Mouse (Mus musculus) heart, adult 2 months (tissue): Measurements from ENCODE around the gene Rnf135. TPM values are rescaled to one million over a fixed set of nuclear protein-coding genes. Genes with fewer than 3 reads are reported as not detected.
A peak's percentile ranks its signal among the peaks of the same experiment; 100 is the strongest.

Source experiments
- DNase-seq, 2 experiments: peaks; one replicate each; pipeline ENCODE4 v3.0.0; 2021
- H3K27ac ChIP-seq: fragments of 200-600 bp; 2 replicates; pipeline ENCODE4 v1.8.1; 2022
- H3K27me3 ChIP-seq: fragments of 200-500 bp; 2 replicates; pipeline ENCODE4 v1.6.1; 2012; ENCODE audit warnings: mild to moderate bottlenecking, low read length, inconsistent platforms, mixed read lengths; ENCODE audit not compliant: control insufficient read depth, insufficient read depth
- H3K36me3 ChIP-seq: fragments of 200-500 bp; 2 replicates; pipeline ENCODE4 v1.6.1; 2012; ENCODE audit warnings: low read length, inconsistent platforms; ENCODE audit not compliant: control insufficient read depth, insufficient read depth
- H3K4me1 ChIP-seq: fragments of 200-500 bp; 2 replicates; pipeline ENCODE4 v1.6.1; 2011; ENCODE audit warnings: low read length; ENCODE audit not compliant: control insufficient read depth, insufficient read depth
- H3K4me3 ChIP-seq: fragments of 200-600 bp; 2 replicates; pipeline ENCODE4 v1.8.1; 2022
- H3K79me2 ChIP-seq: fragments of 200-500 bp; replicated peaks from 2 replicates; pipeline ENCODE4 v1.6.1; 2012; ENCODE audit warnings: mild to moderate bottlenecking, inconsistent platforms, low read length, moderate library complexity, mixed read lengths; ENCODE audit not compliant: control insufficient read depth, insufficient read depth
- H3K9ac ChIP-seq: fragments of 200-500 bp; 2 replicates; pipeline ENCODE4 v1.6.1; 2012; ENCODE audit warnings: low read depth, mild to moderate bottlenecking, control low read depth, inconsistent platforms, low read length, mixed read lengths
- CTCF ChIP-seq: fragments of 200-600 bp; IDR thresholded peaks from 2 replicates; pipeline ENCODE4 v1.8.1; 2022; ENCODE audit warnings: antibody characterized with exemption, mild to moderate bottlenecking, moderate library complexity
- EP300 ChIP-seq: fragments of 200-500 bp; IDR thresholded peaks from 2 replicates; pipeline ENCODE4 v1.6.1; 2011; ENCODE audit warnings: low read depth, low read length, control low read depth; ENCODE audit not compliant: insufficient read depth
- POLR2A ChIP-seq: fragments of 200-500 bp; IDR thresholded peaks from 2 replicates; pipeline ENCODE4 v1.6.1; 2011; ENCODE audit warnings: mild to moderate bottlenecking, low read depth, low read length, control low read depth; ENCODE audit not compliant: insufficient read depth
- WGBS: fragments of 180-500 bp; shearing (Covaris S2); methylation state at CpG from one replicate; pipeline ENCODE4 v1.1.7; 2018; 5-methylcytosine and 5-hydroxymethylcytosine counted together
- intact Hi-C: fragments of 180-260 bp; cut with DNase I; formaldehyde crosslinking; loops from one replicate; pipeline ENCODE4 v1.15.1; 2025
- polyA plus RNA-seq: library from polyadenylated mRNA; depleted of rRNA; stranded (reverse); fragments of >200 nt; gene quantifications from 2 replicates; pipeline ENCODE4 v1.2.3, GENCODE M21; 2012
- total RNA-seq, 2 experiments: library from RNA; stranded (reverse); gene quantifications; 2 replicates each; pipeline ENCODE4 v1.2.3; 2021

Gene Rnf135
- total and polyA plus RNA-seq, 3 experiments: 4.4 to 5.4 (median 4.6) TPM

DNA sequence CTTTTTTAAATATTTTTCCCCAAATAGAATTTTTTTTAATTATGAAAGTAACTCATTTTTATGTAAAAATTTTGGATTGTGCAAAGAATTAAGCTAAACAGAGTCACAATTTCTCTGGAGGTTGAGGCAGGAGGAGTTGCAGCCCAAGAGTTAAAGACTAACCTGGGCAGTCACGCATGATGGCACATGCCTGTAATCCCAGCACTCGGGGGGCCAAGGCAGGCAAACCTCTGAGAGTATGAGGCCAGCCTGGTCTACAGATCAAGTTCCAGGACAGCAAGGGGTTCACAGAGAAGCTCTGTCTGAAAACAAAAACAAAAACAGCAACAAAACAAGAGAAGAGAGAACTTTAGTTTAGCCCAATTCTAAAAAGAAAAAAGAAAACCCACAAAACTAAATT, 19.4 kb upstream of the Rnf135 start:
- H3K9ac ChIP-seq: no peak overlapping the region
- WGBS: 78% methylated on average over 2 of the region's 2 CpGs
- H3K4me3 ChIP-seq: no peak overlapping the region
- TF ChIP-seq CTCF (no peak), POLR2A (no peak), EP300 (no peak)
- no peaks in the 10 kb centered on the region; the same call in 1 of the 2 replicates for H3K4me1 ChIP-seq
- intact Hi-C loops: no loop called here
- no peak for DNase-seq
- no peak overlapping the region for H3K27ac ChIP-seq
- no peaks in the 10 kb centered on the region for H3K36me3 ChIP-seq
- H3K27me3 ChIP-seq: no peaks in the 10 kb centered on the region
- no peaks in the 10 kb centered on the region for H3K79me2 ChIP-seq

DNA sequence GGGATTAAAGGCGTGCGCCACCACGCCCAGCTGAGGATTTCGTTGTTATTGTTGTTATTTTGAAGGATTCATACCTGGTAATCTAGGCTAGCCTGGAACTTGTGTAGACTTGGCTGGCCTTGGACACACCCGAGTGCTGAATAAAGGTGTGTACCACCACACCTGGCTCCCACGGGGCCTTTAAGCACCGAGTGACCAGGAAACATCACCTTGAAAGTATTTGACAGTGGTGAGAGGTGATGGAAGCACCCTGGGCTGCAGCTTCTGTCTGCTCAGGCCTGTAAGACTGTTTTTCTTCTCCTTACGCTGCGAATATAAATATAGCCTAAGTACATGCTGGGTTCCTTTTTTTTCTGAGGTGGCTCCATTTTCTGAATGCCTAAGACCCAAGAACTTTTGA, 15.5 kb upstream of the Rnf135 start:
- Histone ChIP-seq H3K36me3 (no peaks in the 10 kb centered on the region), H3K27me3 (no peaks in the 10 kb centered on the region), H3K27ac (no peak overlapping the region; the same call in 1 of the 2 replicates), H3K4me3 (no peak overlapping the region), H3K4me1 (peaks cover 7% of the 10 kb centered on the region), H3K9ac (no peak overlapping the region), H3K79me2 (no peaks in the 10 kb centered on the region)
- no peak for TF ChIP-seq CTCF
- no peak for TF ChIP-seq POLR2A
- no peak for TF ChIP-seq EP300
- WGBS: 87% methylated on average over 9 of the region's 9 CpGs
- intact Hi-C loops: no loop called here
- DNase-seq: no peak

DNA sequence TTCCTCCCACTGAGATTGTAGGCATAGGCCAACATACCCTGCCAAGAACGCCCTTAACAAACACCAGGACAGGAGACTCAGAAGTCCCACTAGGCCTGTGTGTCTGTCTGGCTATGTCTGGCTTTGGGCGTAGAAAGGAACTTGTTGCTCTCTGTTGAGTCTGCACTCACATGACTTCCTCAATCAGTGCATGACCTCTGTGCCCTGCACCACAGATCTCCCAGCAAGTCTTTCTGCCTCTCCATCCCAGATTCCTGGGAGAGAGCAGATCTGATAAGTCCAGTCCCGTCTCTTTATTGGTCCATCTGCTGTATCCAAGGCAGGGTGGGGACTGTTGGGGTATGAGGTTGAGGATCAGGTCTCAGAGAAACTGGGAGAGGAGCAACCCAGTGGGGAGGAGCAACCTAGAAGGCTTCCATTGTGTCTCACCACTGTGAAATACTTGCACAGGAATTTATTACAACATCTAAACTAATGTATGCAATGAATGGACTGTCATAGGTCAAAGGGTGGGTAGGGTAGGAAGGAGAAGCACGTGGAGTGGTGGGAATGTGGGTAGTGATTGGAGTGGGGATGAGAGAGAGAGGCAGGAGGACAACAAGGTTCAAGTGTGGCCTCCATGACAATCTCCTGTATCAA, 14.9 kb upstream of the Rnf135 start:
- no peak overlapping the region for H3K4me3 ChIP-seq
- H3K27me3 ChIP-seq: no peaks in the 10 kb centered on the region
- H3K4me1 ChIP-seq: peaks cover 7% of the 10 kb centered on the region
- DNase-seq: no peak
- H3K36me3 ChIP-seq: no peaks in the 10 kb centered on the region
- TF ChIP-seq EP300 (no peak), POLR2A (no peak), CTCF (no peak)
- no peak overlapping the region for H3K27ac ChIP-seq
- 52% methylated on average over 4 of the region's 4 CpGs for WGBS
- intact Hi-C loops: no loop called here
- no peak overlapping the region for H3K9ac ChIP-seq
- H3K79me2 ChIP-seq: no peaks in the 10 kb centered on the region

DNA sequence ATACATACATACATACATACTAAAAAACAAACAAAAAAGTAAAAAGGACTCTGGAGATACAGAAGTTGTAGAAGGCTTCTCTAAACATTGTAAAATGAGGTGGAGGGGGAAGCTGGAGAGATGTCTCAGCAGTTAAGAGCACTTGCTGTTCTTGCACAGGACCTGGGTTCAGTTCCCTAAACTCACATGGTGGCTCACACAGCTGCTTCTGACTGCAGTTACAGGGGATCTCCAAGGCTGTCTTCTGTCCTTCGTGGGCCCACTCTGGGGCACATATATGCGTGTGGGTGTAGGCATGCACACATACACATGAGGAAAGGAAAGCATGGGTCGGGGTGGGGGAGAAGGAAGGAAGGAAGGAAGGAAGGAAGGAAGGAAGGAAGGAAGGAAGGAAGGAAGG, 14.0 kb upstream of the Rnf135 start:
- no peak overlapping the region for H3K4me3 ChIP-seq
- TF ChIP-seq EP300 (0 out of 2 replicates have a peak, but pooled peaks have one; percentile 24), POLR2A (no peak)
- 76% methylated on average over 3 of the region's 3 CpGs for WGBS
- intact Hi-C loops: no loop called here
- no peak for DNase-seq
- no peak overlapping the region for H3K27ac ChIP-seq
- no peaks in the 10 kb centered on the region for H3K79me2 ChIP-seq
- no peaks in the 10 kb centered on the region for H3K36me3 ChIP-seq
- H3K27me3 ChIP-seq: no peaks in the 10 kb centered on the region
- H3K4me1 ChIP-seq: peaks cover 7% of the 10 kb centered on the region
- no peak overlapping the region for H3K9ac ChIP-seq

DNA sequence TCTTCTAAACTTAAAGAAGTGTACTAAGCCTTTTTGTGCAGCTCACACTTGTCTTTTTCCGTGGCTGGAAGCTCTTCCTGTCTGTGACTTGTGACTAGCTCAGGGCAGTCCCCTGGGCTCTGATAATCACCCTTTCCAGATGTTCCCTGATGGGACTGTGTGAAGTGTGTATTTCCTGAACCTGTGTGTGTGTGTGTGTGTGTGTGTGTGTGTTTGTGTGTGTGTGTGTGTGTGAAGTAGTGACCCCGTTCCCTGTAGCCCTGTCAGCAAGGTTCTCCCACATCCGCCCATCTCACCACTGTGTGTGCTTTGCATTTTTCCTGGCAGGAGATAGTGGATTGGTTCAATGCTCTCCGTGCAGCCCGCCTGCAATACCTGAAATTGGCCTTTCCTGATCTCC, 13.3 kb upstream of the Rnf135 start:
- no peaks in the 10 kb centered on the region for H3K36me3 ChIP-seq
- no peak for TF ChIP-seq CTCF
- 0 out of 2 replicates have a peak, but pooled peaks have one; percentile 33 for TF ChIP-seq EP300
- no peak overlapping the region for H3K9ac ChIP-seq
- no peaks in the 10 kb centered on the region for H3K27me3 ChIP-seq
- peaks cover 7% of the 10 kb centered on the region for H3K4me1 ChIP-seq
- 38% methylated on average over 5 of the region's 5 CpGs for WGBS
- no peak overlapping the region for H3K4me3 ChIP-seq
- no peaks in the 10 kb centered on the region for H3K79me2 ChIP-seq
- DNase-seq: no peak
- H3K27ac ChIP-seq: no peak overlapping the region; the same call in 1 of the 2 replicates
- intact Hi-C loops: no loop called here

DNA sequence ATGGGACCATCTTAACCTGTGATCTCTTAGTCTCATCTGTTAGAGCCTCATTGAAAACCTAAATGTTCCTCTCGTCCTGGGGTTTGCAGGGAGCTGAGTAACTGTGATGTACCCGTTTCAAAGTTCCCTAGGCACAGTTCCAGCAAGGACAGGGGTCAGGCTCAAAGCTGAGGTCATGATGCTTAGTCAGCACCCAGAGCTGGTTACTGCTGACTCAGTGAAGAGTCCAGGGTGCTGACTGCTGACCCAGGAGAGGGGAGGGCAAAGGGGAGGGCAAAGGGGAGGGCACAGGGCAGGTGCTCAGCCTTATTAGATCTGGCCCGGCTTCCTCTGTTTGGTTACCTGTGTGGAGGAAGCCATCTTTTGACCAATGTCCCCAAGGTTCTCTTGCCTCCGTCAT, 11.8 kb upstream of the Rnf135 start:
- no peak overlapping the region for H3K9ac ChIP-seq
- no peak overlapping the region for H3K27ac ChIP-seq
- no peaks in the 10 kb centered on the region for H3K36me3 ChIP-seq
- H3K79me2 ChIP-seq: no peaks in the 10 kb centered on the region
- H3K4me3 ChIP-seq: no peak overlapping the region
- peak in 1 of 2 experiments; percentile 39 for DNase-seq
- no peaks in the 10 kb centered on the region for H3K27me3 ChIP-seq
- TF ChIP-seq CTCF (no peak), EP300 (no peak), POLR2A (no peak)
- H3K4me1 ChIP-seq: peaks cover 7% of the 10 kb centered on the region
- 68% methylated on average over 4 of the region's 4 CpGs for WGBS
- intact Hi-C loops: no loop called here
